Mouse (Mus musculus): Measurements from ENCODE around the gene Mmp8. TPM values are rescaled to one million over a fixed set of nuclear protein-coding genes. Genes with fewer than 3 reads are reported as not detected.

Gene Mmp8
- polyA plus RNA-seq, 1 experiment from 2014 or later, result 37.2 TPM

Other genes with a start within 250 kb of the Mmp8 start
- 54.9 to 462 TPM (median 339 TPM) in 3 replicates for gene Mmp12, start 214.1 kb upstream of the Mmp8 start, polyA plus RNA-seq (2018)
- gene Mmp1b, start 170.4 kb upstream of the Mmp8 start, polyA plus RNA-seq (2018), result not detected in 3 replicates
- not detected in 3 replicates for gene Mmp3, start 112.6 kb upstream of the Mmp8 start, polyA plus RNA-seq (2018)
- 0.75 to 2.0 TPM in 2 of 3 replicates, not detected in the other for gene Mmp10, start 56.1 kb upstream of the Mmp8 start, polyA plus RNA-seq (2018)
- 61.4 to 88.0 TPM (median 78.8 TPM) in 3 replicates for gene Mmp27, start 12.9 kb downstream of the Mmp8 start, polyA plus RNA-seq (2018)
- not detected in 3 replicates for gene Mmp20, start 69.8 kb downstream of the Mmp8 start, polyA plus RNA-seq (2018)
- gene Mmp7, start 133.6 kb downstream of the Mmp8 start, polyA plus RNA-seq (2018), result not detected in 3 replicates
- 69.1 to 94.1 TPM (median 88.5 TPM) in 3 replicates for gene Tmem123, start 205.6 kb downstream of the Mmp8 start, polyA plus RNA-seq (2018)